Mouse (Mus musculus): ENCODE data around the gene Ppp1r12c. TPM values are rescaled to one million over a fixed set of nuclear protein-coding genes. Genes with fewer than 3 reads are reported as not detected.
"Not testable (repeated sequence)": the region's sequence is repeated elsewhere in the genome, so short reads cannot be mapped to it uniquely, and the experiment has no call there.

The Ppp1r12c gene
- polyA plus RNA-seq (2015; fragmentation: Nextera tagmentation; extraction: Ambion mirVana) = 17.4 and 20.9 TPM in 2 replicates

- peak within 1 kb of the TSS; percentile 93 for H3K4me3 ChIP-seq (replicated peaks)
- peak; percentile 94 for ATAC-seq (ENCODE audit: insufficient read depth)
- no peaks in the 10 kb centered on the region for H3K9me3 ChIP-seq (replicated peaks)
- peak within 1 kb of the TSS; percentile 84 for H3K4me2 ChIP-seq
- H3K4me1 ChIP-seq (replicated peaks) = peaks cover 63% of the 10 kb centered on the region
- under 1% methylated on average over 62 of the region's 62 CpGs for WGBS (ENCODE audit: insufficient replicate concordance)
- H3K9ac ChIP-seq = peak within 1 kb of the TSS; percentile 97
- H3K27me3 ChIP-seq = no peaks in the 10 kb centered on the region
- H3K36me3 ChIP-seq (replicated peaks) = peaks cover 16% of the 10 kb centered on the region
- H3K27ac ChIP-seq (replicated peaks) = peak within 1 kb of the TSS; percentile 91
These were observed at the start of gene Ppp1r12c for GRCm38 (mm10) chr7:4501558-4502397. Ppp1r12c (minus strand) TSS chr7:4501680.

- H3K27me3 ChIP-seq = peaks cover 39% of the 10 kb centered on the region
- peaks cover 15% of the 10 kb centered on the region for H3K4me1 ChIP-seq (replicated peaks)
- no peaks in the 10 kb centered on the region for H3K36me3 ChIP-seq (replicated peaks)
- H3K4me3 ChIP-seq (replicated peaks) = peak within 1 kb of the TSS; percentile 20; the same call in 1 of the 2 replicates
- no peak within 1 kb of the TSS for H3K9ac ChIP-seq
- WGBS (ENCODE audit: insufficient replicate concordance) = 9% methylated on average over 33 of the region's 33 CpGs
- no peak within 1 kb of the TSS for H3K27ac ChIP-seq (replicated peaks)
- no peak for ATAC-seq (ENCODE audit: insufficient read depth)
- no peaks in the 10 kb centered on the region for H3K9me3 ChIP-seq (replicated peaks)
- peak within 1 kb of the TSS; percentile 51 for H3K4me2 ChIP-seq
These were observed 45.8 kb upstream of the Ppp1r12c start, which contains the start of gene Syt5 for GRCm38 (mm10) chr7:4547221-4547641. Syt5 (minus strand) TSS chr7:4547541.

- Histone ChIP-seq H3K9ac (no peak overlapping the region), H3K27ac (replicated peaks) (no peak overlapping the region), H3K27me3 (peaks cover 39% of the 10 kb centered on the region), H3K4me2 (peak overlapping the region; percentile 51), H3K4me1 (replicated peaks) (peaks cover 15% of the 10 kb centered on the region), H3K9me3 (replicated peaks) (no peaks in the 10 kb centered on the region), H3K4me3 (replicated peaks) (no peak overlapping the region), H3K36me3 (replicated peaks) (no peaks in the 10 kb centered on the region)
- 5% methylated on average over 26 of the region's 26 CpGs for WGBS (ENCODE audit: insufficient replicate concordance)
- ATAC-seq (ENCODE audit: insufficient read depth) = no peak
These were observed 45.2 kb upstream of the Ppp1r12c start for GRCm38 (mm10) chr7:4546591-4547131.

GRCm38 (mm10) chr7:4546050-4546449 is 44.6 kb upstream of the Ppp1r12c start:
- WGBS (ENCODE audit: insufficient replicate concordance) = 59% methylated on average over 15 of the region's 15 CpGs
- no peak overlapping the region for H3K4me3 ChIP-seq (replicated peaks)
- H3K9me3 ChIP-seq (replicated peaks) = no peaks in the 10 kb centered on the region
- H3K4me2 ChIP-seq = no peak overlapping the region
- H3K9ac ChIP-seq = no peak overlapping the region
- H3K27me3 ChIP-seq = peaks cover 37% of the 10 kb centered on the region
- H3K27ac ChIP-seq (replicated peaks) = no peak overlapping the region
- peaks cover 15% of the 10 kb centered on the region for H3K4me1 ChIP-seq (replicated peaks)
- ATAC-seq (ENCODE audit: insufficient read depth) = no peak
- H3K36me3 ChIP-seq (replicated peaks) = no peaks in the 10 kb centered on the region

DNA sequence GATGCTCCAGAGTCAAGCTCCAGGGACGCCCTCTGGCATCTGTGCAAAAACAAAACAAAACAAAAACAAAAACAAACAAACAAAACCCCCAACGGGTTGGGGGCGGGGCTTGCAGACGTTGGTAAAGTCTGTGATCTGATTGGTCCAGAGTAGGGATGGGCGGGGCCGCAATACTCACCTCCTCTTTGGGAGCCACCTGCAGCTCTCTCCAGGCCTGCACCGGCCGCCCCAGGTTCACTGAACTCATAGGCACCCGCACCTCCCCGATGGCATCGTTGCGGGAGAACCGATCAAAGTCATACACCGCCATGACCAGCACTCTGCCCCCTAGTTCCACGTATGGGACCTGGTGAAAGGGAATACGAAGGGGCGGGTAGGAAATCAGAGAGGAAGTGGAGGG is 40.5 kb upstream of the Ppp1r12c start:
- Histone ChIP-seq H3K4me2 (peak overlapping the region; percentile 16), H3K9ac (no peak overlapping the region), H3K27me3 (peaks cover 15% of the 10 kb centered on the region), H3K27ac (replicated peaks) (no peak overlapping the region), H3K4me1 (replicated peaks) (peaks cover 10% of the 10 kb centered on the region), H3K9me3 (replicated peaks) (no peaks in the 10 kb centered on the region), H3K4me3 (replicated peaks) (0 out of 2 replicates have a peak overlapping the region, but pooled peaks have one; percentile 10), H3K36me3 (replicated peaks) (no peaks in the 10 kb centered on the region)
- 36% methylated on average over 17 of the region's 17 CpGs for WGBS (ENCODE audit: insufficient replicate concordance)
- no peak for ATAC-seq (ENCODE audit: insufficient read depth)

DNA sequence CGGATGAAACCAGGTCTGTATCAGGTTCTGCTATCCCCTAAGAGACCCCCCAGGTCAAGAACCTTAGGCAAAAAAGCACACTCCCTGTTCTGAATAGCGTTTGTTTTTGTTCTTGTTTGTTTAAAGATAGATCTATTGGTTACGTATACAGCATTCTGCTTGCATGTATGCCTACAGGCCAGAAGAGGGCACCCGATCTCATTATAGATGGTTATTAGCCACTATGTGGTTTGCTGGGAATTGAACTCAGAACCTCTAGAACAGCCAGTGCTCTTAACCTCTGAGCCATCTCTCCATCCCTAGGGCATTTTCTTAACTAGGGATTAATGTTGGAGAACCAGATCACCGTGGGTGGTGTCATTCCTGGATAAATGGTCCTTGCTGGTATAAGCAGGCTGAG is 39.9 kb upstream of the Ppp1r12c start:
- 59% methylated on average over 5 of the region's 5 CpGs for WGBS (ENCODE audit: insufficient replicate concordance)
- ATAC-seq (ENCODE audit: insufficient read depth) = no peak
- Histone ChIP-seq H3K9me3 (replicated peaks) (no peaks in the 10 kb centered on the region), H3K27me3 (peaks cover 8% of the 10 kb centered on the region), H3K4me2 (no peak overlapping the region), H3K4me3 (replicated peaks) (no peak overlapping the region), H3K36me3 (replicated peaks) (no peaks in the 10 kb centered on the region), H3K27ac (replicated peaks) (no peak overlapping the region), H3K4me1 (replicated peaks) (0 out of 2 replicates have a peak, but pooled peaks cover 3% of the 10 kb centered on the region), H3K9ac (no peak overlapping the region)

- no peak for ATAC-seq (ENCODE audit: insufficient read depth)
These were observed 37.5 kb upstream of the Ppp1r12c start for GRCm38 (mm10) chr7:4539019-4539418.

GRCm38 (mm10) chr7:4537181-4537580 is 35.7 kb upstream of the Ppp1r12c start:
- 44% methylated on average over 4 of the region's 4 CpGs for WGBS (ENCODE audit: insufficient replicate concordance)
- H3K9ac ChIP-seq = no peak overlapping the region
- H3K4me1 ChIP-seq (replicated peaks) = no peaks in the 10 kb centered on the region
- H3K4me2 ChIP-seq = no peak overlapping the region
- H3K36me3 ChIP-seq (replicated peaks) = no peaks in the 10 kb centered on the region
- H3K27me3 ChIP-seq = peaks cover 22% of the 10 kb centered on the region
- no peak overlapping the region for H3K4me3 ChIP-seq (replicated peaks)
- no peak overlapping the region for H3K27ac ChIP-seq (replicated peaks)
- ATAC-seq (ENCODE audit: insufficient read depth) = no peak
- no peaks in the 10 kb centered on the region for H3K9me3 ChIP-seq (replicated peaks)

More at GRCm38 (mm10) chr7:4539019-4539418, 37.5 kb upstream of the Ppp1r12c start:
- 47% methylated on average over 2 of the region's 2 CpGs for WGBS (ENCODE audit: insufficient replicate concordance)
- Histone ChIP-seq H3K27ac (replicated peaks) (no peak overlapping the region), H3K36me3 (replicated peaks) (no peaks in the 10 kb centered on the region), H3K9ac (no peak overlapping the region), H3K9me3 (replicated peaks) (no peaks in the 10 kb centered on the region), H3K27me3 (peaks cover 15% of the 10 kb centered on the region; the same call in 1 of the 2 replicates), H3K4me1 (replicated peaks) (no peaks in the 10 kb centered on the region), H3K4me3 (replicated peaks) (no peak overlapping the region), H3K4me2 (no peak overlapping the region)

DNA sequence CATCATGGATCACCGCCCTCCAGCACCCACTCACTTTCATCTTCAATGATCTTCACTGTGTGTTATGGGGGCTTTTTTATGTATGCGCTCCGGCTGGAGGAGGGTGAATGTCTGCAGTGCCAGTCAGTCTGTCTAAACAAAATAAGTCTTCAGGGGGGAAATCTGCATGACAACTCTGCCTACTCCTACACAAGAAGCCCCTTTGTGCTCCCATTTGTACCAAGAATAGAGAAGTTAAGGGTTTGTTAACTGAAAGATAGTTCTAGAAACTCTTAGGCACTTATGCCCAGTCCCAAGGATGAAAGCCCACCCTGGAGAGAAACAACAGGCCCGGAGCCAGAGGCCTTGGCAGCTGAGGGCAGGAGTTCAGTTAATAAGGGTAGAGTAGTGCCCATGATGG is 34.9 kb upstream of the Ppp1r12c start:
- no peak overlapping the region for H3K27ac ChIP-seq (replicated peaks)
- WGBS (ENCODE audit: insufficient replicate concordance) = 68% methylated on average over 4 of the region's 4 CpGs
- H3K4me2 ChIP-seq = no peak overlapping the region
- H3K36me3 ChIP-seq (replicated peaks) = no peaks in the 10 kb centered on the region
- H3K9me3 ChIP-seq (replicated peaks) = no peaks in the 10 kb centered on the region
- no peaks in the 10 kb centered on the region for H3K4me1 ChIP-seq (replicated peaks)
- peaks cover 29% of the 10 kb centered on the region for H3K27me3 ChIP-seq
- no peak for ATAC-seq (ENCODE audit: insufficient read depth)
- H3K9ac ChIP-seq = no peak overlapping the region
- no peak overlapping the region for H3K4me3 ChIP-seq (replicated peaks)

DNA sequence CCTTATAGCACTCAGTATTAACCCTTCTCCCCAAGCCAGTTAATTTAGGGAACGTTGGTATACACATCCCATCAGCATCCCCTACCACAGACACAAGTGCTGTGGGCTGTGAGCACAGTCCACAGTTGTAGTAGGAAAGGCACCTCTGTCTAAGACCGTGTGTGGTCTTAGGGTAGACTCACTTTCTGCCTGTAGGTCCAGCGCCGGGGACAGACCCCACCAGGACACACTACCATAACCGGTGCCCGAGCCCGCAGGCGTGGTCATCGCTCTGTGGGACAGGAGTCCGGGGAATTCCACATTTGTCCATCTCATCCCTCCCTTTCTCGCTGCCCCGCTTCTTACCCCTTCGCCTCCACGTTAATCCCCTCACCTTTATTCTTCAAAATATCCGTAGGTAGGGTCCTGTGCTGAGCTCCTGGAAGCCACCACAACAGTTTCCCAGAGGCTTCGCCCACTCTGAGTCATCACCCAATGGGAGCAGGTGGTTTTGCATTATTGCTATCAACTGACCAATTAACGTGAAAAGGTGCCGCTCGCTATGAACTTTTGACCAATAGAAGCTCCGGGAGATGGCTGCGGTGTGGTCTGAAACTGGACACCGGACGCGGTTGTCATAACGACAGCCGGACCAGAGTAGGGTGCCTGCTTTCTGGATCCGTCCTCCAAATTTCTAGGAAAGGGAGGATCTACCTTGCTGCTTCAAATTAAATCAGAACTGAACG is 30.7 kb upstream of the Ppp1r12c start, which contains the start of gene Dnaaf3:
Gene Dnaaf3, minus strand, starts transcription at position 449 of the 725 bp plus-strand sequence.
- peak; percentile 83 for ATAC-seq (ENCODE audit: insufficient read depth)
- H3K27ac ChIP-seq (replicated peaks) = no peak within 1 kb of the TSS
- H3K27me3 ChIP-seq = peaks cover 40% of the 10 kb centered on the region
- H3K9ac ChIP-seq = no peak within 1 kb of the TSS
- H3K9me3 ChIP-seq (replicated peaks) = no peaks in the 10 kb centered on the region
- 6% methylated on average over 28 of the region's 28 CpGs for WGBS (ENCODE audit: insufficient replicate concordance)
- H3K4me2 ChIP-seq = peak within 1 kb of the TSS; percentile 51
- H3K4me3 ChIP-seq (replicated peaks) = peak within 1 kb of the TSS; percentile 18
- no peaks in the 10 kb centered on the region for H3K36me3 ChIP-seq (replicated peaks)
- H3K4me1 ChIP-seq (replicated peaks) = peaks cover 2% of the 10 kb centered on the region

GRCm38 (mm10) chr7:4530166-4530565 is 28.7 kb upstream of the Ppp1r12c start:
- not testable (repeated sequence) for H3K4me3 ChIP-seq (replicated peaks); H3K36me3 ChIP-seq (replicated peaks); H3K9ac ChIP-seq; ATAC-seq (ENCODE audit: insufficient read depth); H3K9me3 ChIP-seq (replicated peaks); H3K4me2 ChIP-seq; H3K27ac ChIP-seq (replicated peaks)
- 51% methylated on average over 8 of the region's 8 CpGs for WGBS (ENCODE audit: insufficient replicate concordance)
- Histone ChIP-seq H3K4me1 (replicated peaks) (peaks cover 16% of the 10 kb centered on the region), H3K27me3 (peaks cover 39% of the 10 kb centered on the region)

Measured in liver, embryonic 15.5 days (tissue).